Mouse (Mus musculus): ENCODE results near the gene Gm11564.
"Not testable (repeated sequence)": the region's sequence is repeated elsewhere in the genome, so short reads cannot be mapped to it uniquely, and the experiment has no call there.

The Gm11564 gene

GRCm38 (mm10) chr11:99815566-99815965 is at the start of gene Gm11564:
TSS of gene Gm11564 (minus strand) at chr11:99815666.
- in situ Hi-C loops (cut with MboI, MseI): not testable (repeated sequence)

GRCm38 (mm10) chr11:99864176-99864575 is 48.7 kb upstream of the Gm11564 start, which contains the start of gene Gm11559:
TSS of gene Gm11559 (plus strand) at chr11:99864476.
- in situ Hi-C loops (cut with MboI, MseI): not testable (repeated sequence)

GRCm38 (mm10) chr11:99858761-99859160 is 43.3 kb upstream of the Gm11564 start:
- in situ Hi-C loops (cut with MboI, MseI): no loop called here

GRCm38 (mm10) chr11:99857617-99858016 is 42.2 kb upstream of the Gm11564 start, which contains the start of gene Gm11568:
TSS of gene Gm11568 (plus strand) at chr11:99857917.
- in situ Hi-C loops (cut with MboI, MseI): no loop called here

- in situ Hi-C loops (cut with MboI, MseI): no loop called here
These were observed 38.7 kb upstream of the Gm11564 start for GRCm38 (mm10) chr11:99854121-99854520.

- in situ Hi-C loops (cut with MboI, MseI): no loop called here
These were observed 36.0 kb upstream of the Gm11564 start, which contains the start of gene Krtap4-16 for GRCm38 (mm10) chr11:99851508-99851907. TSS of gene Krtap4-16 (minus strand) at chr11:99851608.

GRCm38 (mm10) chr11:99846746-99847145 is 31.3 kb upstream of the Gm11564 start:
- in situ Hi-C loops (cut with MboI, MseI): no loop called here

GRCm38 (mm10) chr11:99842185-99842584 is 26.7 kb upstream of the Gm11564 start:
- in situ Hi-C loops (cut with MboI, MseI): no loop called here

- in situ Hi-C loops (cut with MboI, MseI): no loop called here
These were observed 22.5 kb upstream of the Gm11564 start, which contains the start of gene 2300003K06Rik for GRCm38 (mm10) chr11:99837966-99838365. TSS of gene 2300003K06Rik (minus strand) at chr11:99838066.

- in situ Hi-C loops (cut with MboI, MseI): not testable (repeated sequence)
These were observed 5.7 kb downstream of the Gm11564 start, which contains the start of gene Krtap4-13 for GRCm38 (mm10) chr11:99809792-99810191. TSS of gene Krtap4-13 (minus strand) at chr11:99809892.

GRCm38 (mm10) chr11:99804346-99804745 is 11.1 kb downstream of the Gm11564 start, which contains the start of gene Gm11554:
TSS of gene Gm11554 (minus strand) at chr11:99804446.
- in situ Hi-C loops (cut with MboI, MseI): not testable (repeated sequence)

GRCm38 (mm10) chr11:99798832-99799231 is 16.6 kb downstream of the Gm11564 start, which contains the start of gene Gm11569:
TSS of gene Gm11569 (minus strand) at chr11:99798932.
- in situ Hi-C loops (cut with MboI, MseI): not testable (repeated sequence)

GRCm38 (mm10) chr11:99793367-99793766 is 22.1 kb downstream of the Gm11564 start, which contains the start of gene Gm11596:
TSS of gene Gm11596 (minus strand) at chr11:99793467.
- in situ Hi-C loops (cut with MboI, MseI): no loop called here

- in situ Hi-C loops (cut with MboI, MseI): not testable (repeated sequence)
These were observed 30.6 kb downstream of the Gm11564 start, which contains the start of gene Krtap4-9 for GRCm38 (mm10) chr11:99784900-99785299. TSS of gene Krtap4-9 (plus strand) at chr11:99785200.

GRCm38 (mm10) chr11:99780604-99781003 is 34.9 kb downstream of the Gm11564 start, which contains the start of gene Krtap4-8:
TSS of gene Krtap4-8 (minus strand) at chr11:99780704.
- in situ Hi-C loops (cut with MboI, MseI): no loop called here

GRCm38 (mm10) chr11:99778401-99778800 is 37.1 kb downstream of the Gm11564 start:
- in situ Hi-C loops (cut with MboI, MseI): no loop called here

GRCm38 (mm10) chr11:99772813-99773212 is 42.7 kb downstream of the Gm11564 start, which contains the start of gene Gm11595:
TSS of gene Gm11595 (minus strand) at chr11:99772913.
- in situ Hi-C loops (cut with MboI, MseI): not testable (repeated sequence)

GRCm38 (mm10) chr11:99768410-99768809 is 47.1 kb downstream of the Gm11564 start:
- in situ Hi-C loops (cut with MboI, MseI): no loop called here

Measured in T-helper 17 cell (primary cell).